Mouse (Mus musculus): Measurements from ENCODE around the gene Agap1.

The Agap1 gene

GRCm38 (mm10) chr1:89576174-89576890 lies 121.7 kb downstream of the Agap1 start:
- in situ Hi-C loops (cut with MseI, MboI), result no loop called here

DNA sequence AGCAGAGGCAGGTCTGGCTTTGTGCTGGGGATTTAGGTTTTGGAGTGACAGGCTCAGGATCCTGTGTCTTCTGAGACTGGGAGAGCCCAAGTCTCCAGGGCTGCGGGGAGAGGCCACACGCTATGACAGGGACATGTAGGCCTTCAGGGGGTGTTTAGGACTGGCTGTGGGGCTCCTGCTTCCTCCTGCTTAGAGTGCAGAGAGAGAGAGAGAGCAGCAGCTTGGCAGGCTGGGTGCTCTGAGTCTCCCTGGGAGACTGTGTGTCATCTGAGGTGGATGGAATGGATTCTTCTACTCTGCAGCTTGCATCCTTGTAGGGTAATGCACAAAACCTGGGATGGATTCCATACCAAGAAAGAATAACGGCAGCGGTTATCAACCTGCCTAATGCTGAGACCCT lies 122.4 kb downstream of the Agap1 start:
- in situ Hi-C loops (cut with MseI, MboI), result no loop called here

DNA sequence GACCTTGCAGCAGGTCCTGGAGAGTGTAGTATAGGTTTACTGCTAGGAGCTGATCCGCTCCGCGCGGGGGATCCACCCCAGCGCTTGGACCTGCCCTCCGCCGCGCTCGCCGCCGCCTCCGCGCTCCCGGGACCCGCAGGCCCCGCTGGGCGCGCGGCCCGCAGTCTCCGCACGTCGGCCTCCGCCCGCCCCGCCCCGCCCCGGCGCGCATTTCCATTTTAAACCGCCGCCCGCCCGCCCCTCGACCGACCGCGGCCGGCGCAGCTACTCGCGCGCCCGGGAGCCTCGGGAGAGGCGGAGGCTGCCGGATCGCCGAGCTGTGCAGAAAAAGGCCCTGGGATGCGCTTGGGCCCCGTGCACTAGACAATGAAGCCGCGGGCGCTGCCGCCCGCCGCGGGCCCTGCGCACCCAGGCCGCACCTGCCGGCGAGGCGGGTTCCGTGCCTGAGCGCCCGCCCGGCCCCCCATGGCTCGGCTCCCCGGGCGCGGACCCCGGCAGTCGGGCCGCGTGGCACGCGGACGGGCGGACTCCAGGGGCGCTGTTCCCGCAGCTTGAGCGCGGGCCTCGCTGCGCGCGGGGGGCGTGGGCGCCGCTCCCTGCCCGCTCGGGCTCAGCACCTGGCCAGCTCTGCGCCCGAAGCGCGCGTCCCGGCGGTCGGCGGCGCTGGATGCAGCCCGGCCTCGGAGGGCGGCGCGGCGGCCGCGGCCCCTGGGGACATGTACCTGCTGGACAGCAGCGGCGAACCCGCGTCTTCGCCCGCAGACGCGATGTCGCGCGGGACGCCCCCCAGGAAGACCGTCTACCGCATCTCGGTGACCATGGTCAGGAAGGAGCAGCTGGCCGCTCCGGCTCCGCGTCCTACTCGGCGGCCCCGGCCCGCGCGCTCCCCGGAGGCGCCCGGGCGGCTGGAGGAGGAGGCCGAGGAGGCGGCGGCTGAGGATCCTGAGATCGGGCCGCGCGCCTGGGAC lies 125.7 kb downstream of the Agap1 start:
- in situ Hi-C loops (cut with MseI, MboI), result no loop called here

- in situ Hi-C loops (cut with MseI, MboI), result no loop called here
Observed at GRCm38 (mm10) chr1:89580999-89581765, 126.6 kb downstream of the Agap1 start.

- in situ Hi-C loops (cut with MseI, MboI), result no loop called here
Observed at GRCm38 (mm10) chr1:89581766-89582125, 127.1 kb downstream of the Agap1 start.

- in situ Hi-C loops (cut with MseI, MboI), result no loop called here
Observed at GRCm38 (mm10) chr1:89583369-89583768, 128.8 kb downstream of the Agap1 start.

- in situ Hi-C loops (cut with MseI, MboI), result no loop called here
Observed at GRCm38 (mm10) chr1:89586991-89587683, 132.5 kb downstream of the Agap1 start.

GRCm38 (mm10) chr1:89588154-89588553 lies 133.5 kb downstream of the Agap1 start:
- in situ Hi-C loops (cut with MseI, MboI), result no loop called here

GRCm38 (mm10) chr1:89590994-89591393 lies 136.4 kb downstream of the Agap1 start:
- in situ Hi-C loops (cut with MseI, MboI), result no loop called here

- in situ Hi-C loops (cut with MseI, MboI), result no loop called here
Observed at GRCm38 (mm10) chr1:89593219-89593618, 138.6 kb downstream of the Agap1 start.

GRCm38 (mm10) chr1:89594999-89595398 lies 140.4 kb downstream of the Agap1 start:
- in situ Hi-C loops (cut with MseI, MboI), result no loop called here

GRCm38 (mm10) chr1:89595421-89595820 lies 140.8 kb downstream of the Agap1 start:
- in situ Hi-C loops (cut with MseI, MboI), result no loop called here

- in situ Hi-C loops (cut with MseI, MboI), result no loop called here
Observed at GRCm38 (mm10) chr1:89596223-89596622, 141.6 kb downstream of the Agap1 start.

- in situ Hi-C loops (cut with MseI, MboI), result no loop called here
Observed at GRCm38 (mm10) chr1:89598906-89599305, 144.3 kb downstream of the Agap1 start.

DNA sequence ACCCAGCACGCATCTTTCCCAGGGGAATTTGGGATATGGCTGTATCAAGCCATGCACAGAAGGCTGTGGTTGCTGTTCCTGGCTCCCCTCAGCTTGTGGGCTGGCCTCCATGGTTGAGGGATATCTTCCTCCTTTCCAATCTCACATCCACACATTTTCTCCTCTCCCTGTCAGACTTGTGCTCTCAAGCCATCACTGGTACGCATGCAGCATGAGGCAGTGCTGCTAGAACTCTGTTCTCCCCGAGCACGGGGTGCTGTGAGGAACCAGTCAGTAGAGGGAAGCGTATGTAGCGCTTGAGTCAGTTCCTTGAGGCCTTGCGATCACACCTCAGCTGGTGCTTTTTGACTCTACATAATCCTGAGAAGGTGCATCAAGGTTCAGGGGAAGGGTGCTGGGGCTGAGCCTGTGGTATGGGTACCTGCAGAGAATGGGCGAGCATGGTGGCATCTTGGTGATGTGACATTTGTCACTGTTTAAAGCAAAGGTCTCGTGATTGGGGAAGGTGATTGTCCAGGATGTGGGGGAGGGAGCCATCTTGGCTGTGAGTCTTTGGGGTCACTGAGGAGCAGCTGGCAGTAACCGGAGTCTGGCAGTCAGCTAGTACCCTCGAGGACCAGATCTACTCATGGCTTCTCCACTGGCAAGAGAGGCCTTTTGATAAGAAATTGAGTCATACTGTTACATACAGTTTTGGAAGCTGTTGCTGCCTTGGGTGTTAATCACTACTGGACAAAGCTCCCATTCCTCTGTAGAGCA lies 145.6 kb downstream of the Agap1 start:
- in situ Hi-C loops (cut with MseI, MboI), result no loop called here

- in situ Hi-C loops (cut with MseI, MboI), result no loop called here
Observed at GRCm38 (mm10) chr1:89601349-89601748, 146.7 kb downstream of the Agap1 start.

GRCm38 (mm10) chr1:89602879-89603278 lies 148.3 kb downstream of the Agap1 start:
- in situ Hi-C loops (cut with MseI, MboI), result no loop called here

DNA sequence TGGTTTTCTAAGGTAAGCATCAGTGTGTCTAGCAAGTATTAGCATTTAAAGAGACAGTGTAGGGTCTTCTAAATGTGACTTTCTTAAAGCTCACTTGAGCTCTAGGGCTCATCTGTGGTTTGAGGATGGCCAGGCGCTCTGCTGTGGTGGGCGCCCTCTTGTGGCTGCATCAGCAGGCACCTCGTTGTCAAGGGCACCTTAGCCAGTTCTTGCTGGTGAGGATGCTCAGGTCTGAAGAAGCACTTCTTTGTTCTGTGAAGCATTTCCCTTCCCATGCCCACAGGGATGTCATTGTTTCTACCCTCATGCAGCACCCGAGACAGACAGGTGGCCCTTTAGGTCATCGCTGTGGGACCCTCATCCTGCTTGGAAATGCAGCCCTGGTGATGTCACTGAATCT lies 152.0 kb downstream of the Agap1 start:
- in situ Hi-C loops (cut with MseI, MboI), result no loop called here

DNA sequence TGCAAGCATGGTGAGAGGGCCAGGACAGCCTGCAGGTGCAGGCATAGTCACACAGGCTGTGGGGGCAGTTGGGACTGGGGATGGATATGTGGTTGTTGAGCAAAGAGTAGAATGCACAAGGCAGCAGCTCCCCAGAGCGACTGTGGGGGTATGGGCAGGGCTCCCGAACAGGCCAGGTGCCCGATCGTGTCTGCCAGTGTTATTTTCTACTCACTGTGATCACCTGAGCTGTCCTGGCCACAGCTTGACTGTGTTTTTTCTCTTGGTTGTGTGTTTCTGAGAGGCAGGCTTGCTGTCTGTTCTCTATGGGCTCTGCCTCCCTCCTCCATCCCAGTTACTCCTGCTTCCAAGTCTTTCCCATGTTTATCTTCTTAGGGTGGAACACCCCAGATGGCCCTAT lies 154.2 kb downstream of the Agap1 start:
- in situ Hi-C loops (cut with MseI, MboI), result no loop called here

- in situ Hi-C loops (cut with MseI, MboI), result no loop called here
Observed at GRCm38 (mm10) chr1:89609964-89610363, 155.4 kb downstream of the Agap1 start.

- in situ Hi-C loops (cut with MseI, MboI), result no loop called here
Observed at GRCm38 (mm10) chr1:89611521-89611920, 156.9 kb downstream of the Agap1 start.
